Mouse (Mus musculus): ENCODE data around the gene Stk39. TPM values are rescaled to one million over a fixed set of nuclear protein-coding genes. Genes with fewer than 3 reads are reported as not detected.

The Stk39 gene
- polyA plus RNA-seq, 1 experiment: 16.7 TPM

DNA sequence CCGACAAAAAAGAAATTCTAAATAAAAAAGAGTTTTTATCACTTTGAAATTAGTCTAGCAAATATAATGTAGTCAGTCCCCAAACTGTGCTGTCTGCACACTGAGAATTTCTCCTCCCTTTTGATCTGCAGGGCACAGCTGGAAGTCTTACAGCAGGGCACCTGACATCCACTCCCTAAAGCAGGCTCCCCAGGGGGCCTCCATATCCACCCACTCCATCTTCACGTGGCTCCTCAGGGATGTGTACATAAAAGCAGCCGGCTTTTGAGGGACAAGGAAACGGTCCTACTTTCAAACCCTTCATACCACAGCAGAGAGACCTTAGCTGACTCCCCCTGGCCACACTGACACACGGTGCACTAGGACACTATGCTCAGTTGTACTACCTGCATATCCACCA lies 180.2 kb downstream of the Stk39 start:
- Histone ChIP-seq H3K4me3 (ENCODE audit: insufficient read depth, low read depth, low read length) (no peak overlapping the region), H3K4me1 (ENCODE audit: control insufficient read depth, insufficient read depth, insufficient read length, low read length) (no peaks in the 10 kb centered on the region), H3K27ac (replicated peaks; ENCODE audit: low read depth, low read length) (no peak overlapping the region)

DNA sequence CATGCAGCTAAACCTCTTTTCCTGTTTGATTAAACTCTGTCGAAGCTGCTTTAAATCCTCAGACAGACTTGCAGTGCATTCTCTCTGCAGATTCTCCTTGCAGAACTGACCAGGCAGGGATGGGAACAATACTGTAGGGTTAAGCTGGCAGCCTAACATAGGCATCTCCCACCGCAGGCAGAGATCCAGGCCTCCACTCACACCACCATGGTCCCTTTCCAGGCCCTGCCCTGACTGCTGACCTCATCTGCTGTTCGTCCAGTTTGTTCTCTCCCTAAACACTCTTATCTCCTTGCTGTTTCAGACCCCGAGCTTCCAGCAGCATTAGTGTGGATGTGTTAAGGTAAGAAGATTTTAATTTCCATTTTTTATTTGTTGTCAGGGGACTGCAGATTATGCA lies 182.1 kb downstream of the Stk39 start:
- Histone ChIP-seq H3K27ac (replicated peaks; ENCODE audit: low read depth, low read length) (no peak overlapping the region), H3K4me1 (ENCODE audit: control insufficient read depth, insufficient read depth, insufficient read length, low read length) (no peaks in the 10 kb centered on the region), H3K4me3 (ENCODE audit: insufficient read depth, low read depth, low read length) (no peak overlapping the region)

DNA sequence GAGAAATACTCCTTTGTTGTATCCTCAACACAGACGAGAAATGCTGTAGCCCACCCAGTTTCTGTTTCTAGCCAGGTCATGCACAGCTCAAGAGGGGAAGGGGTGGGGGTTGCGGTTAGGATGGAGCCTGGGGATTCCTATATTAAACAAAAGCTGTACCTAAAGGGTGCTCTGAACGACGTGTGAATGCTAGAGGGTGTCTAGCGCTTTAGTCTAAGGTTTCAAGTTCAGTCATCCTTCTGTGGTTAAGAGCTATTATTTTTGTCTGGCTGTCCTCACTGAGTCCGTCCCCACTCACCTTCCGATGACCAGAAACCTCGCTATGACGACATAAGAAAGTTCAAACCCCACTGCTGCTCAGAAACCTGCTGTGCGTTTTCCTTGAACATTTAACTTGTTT lies 182.9 kb downstream of the Stk39 start:
- H3K4me3 ChIP-seq (ENCODE audit: insufficient read depth, low read depth, low read length): no peak overlapping the region
- no peaks in the 10 kb centered on the region for H3K4me1 ChIP-seq (ENCODE audit: control insufficient read depth, insufficient read depth, insufficient read length, low read length)
- H3K27ac ChIP-seq (replicated peaks; ENCODE audit: low read depth, low read length): no peak overlapping the region

DNA sequence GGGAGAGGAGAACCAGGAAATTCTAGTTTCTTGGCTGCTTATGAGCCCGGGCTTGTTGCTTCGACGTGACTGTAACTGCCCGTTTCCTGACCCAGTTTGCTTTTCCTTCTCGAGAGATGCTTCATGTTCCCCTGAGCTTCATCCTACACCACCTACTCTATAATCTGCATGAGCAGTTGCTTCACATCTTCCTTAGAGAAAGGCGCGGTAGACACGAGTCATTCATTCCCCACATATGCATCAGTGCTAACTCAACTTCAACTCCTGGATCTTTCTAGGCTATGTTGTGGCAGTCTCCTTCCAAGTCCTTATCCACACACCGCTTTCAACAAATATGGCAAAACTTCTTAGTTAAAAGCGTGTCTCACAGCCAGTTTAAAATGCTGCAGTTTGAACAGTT lies 184.0 kb downstream of the Stk39 start:
- Histone ChIP-seq H3K4me1 (ENCODE audit: control insufficient read depth, insufficient read depth, insufficient read length, low read length) (no peaks in the 10 kb centered on the region), H3K27ac (replicated peaks; ENCODE audit: low read depth, low read length) (no peak overlapping the region), H3K4me3 (ENCODE audit: insufficient read depth, low read depth, low read length) (no peak overlapping the region)

DNA sequence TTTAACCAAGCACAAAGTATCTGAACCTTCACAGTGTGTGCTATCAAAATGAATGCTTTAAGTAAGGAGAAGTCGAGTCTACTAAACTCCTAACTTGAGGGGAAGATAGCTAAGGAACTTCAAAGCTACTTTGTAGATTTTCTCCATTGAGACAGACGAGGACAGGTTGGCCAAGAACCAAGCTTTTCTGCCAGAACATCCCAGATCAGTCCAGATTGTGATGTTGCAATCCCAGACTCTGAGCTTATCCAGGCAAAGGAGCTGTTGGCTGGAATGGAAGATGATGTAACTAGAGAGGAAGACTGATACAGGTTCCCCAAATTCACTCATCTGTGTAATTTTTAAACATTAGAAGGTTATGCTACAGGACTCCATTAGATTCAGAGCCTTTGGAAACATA lies 187.7 kb downstream of the Stk39 start:
- no peak overlapping the region for H3K27ac ChIP-seq (replicated peaks; ENCODE audit: low read depth, low read length)
- no peaks in the 10 kb centered on the region for H3K4me1 ChIP-seq (ENCODE audit: control insufficient read depth, insufficient read depth, insufficient read length, low read length)
- H3K4me3 ChIP-seq (ENCODE audit: insufficient read depth, low read depth, low read length): no peak overlapping the region

DNA sequence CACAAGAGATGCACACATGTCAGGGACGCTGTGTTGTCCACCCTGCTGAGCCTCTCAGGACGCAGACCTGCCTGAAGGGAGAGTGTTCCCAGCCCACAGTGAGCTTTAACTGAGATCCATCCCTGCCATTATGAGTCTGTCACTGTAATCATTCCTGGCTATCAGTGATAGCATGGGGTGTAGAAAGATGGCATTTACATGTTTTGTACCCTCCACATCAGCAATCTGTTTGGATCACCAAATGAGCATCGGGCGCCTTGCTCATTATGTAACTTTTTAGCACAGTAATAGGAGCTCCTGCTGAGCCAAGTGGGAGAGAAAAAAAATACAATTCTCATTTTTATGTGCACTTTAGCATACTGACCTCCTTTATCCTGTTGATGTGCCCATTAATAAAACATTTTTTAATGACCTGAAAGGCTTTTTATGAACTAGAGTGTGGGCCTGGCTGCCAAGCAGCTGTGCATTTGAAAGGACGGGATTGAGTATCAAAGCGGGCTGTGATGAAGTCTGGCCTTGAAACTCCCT lies 189.0 kb downstream of the Stk39 start:
- no peak overlapping the region for H3K4me3 ChIP-seq (ENCODE audit: insufficient read depth, low read depth, low read length)
- no peak overlapping the region for H3K27ac ChIP-seq (replicated peaks; ENCODE audit: low read depth, low read length)
- no peaks in the 10 kb centered on the region for H3K4me1 ChIP-seq (ENCODE audit: control insufficient read depth, insufficient read depth, insufficient read length, low read length)

DNA sequence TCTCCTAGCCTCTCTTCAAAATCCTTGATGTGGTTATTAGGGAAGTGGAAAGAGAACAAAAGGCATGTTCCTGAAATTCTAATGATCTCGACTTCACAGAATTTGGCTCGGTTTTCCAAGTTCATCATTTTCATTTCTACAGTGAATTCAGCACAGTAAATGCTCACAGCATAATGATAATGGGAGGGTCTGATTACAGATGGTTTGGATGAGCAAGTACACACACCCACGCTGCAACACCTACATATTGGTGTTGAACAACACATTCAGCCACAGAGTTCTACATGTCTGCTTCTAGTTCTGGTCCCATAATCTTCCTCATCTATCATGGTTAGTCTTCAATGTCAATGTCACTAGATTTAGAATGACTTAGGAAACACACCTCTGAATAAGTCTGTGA lies 190.5 kb downstream of the Stk39 start:
- Histone ChIP-seq H3K4me3 (ENCODE audit: insufficient read depth, low read depth, low read length) (no peak overlapping the region), H3K4me1 (ENCODE audit: control insufficient read depth, insufficient read depth, insufficient read length, low read length) (no peaks in the 10 kb centered on the region), H3K27ac (replicated peaks; ENCODE audit: low read depth, low read length) (no peak overlapping the region)

DNA sequence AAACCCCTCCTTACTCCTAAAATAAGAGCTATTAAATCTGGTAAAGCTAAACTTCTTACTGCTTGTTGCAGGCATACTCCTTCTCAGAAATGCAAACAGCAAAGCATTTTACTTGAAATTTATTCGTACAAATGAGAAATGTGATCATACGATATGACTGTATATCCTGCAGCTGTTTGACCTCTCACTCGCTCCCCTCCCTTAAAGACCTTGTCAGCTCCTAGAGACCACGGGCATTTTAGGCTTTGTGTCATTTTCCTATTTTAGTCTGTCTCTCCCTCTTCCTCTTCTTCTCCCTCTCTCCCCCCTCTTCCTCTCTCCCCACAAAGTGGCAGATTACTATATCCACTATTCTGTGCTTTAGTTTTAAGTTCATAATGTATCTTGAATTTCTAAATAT lies 200.8 kb downstream of the Stk39 start:
- Histone ChIP-seq H3K27ac (replicated peaks; ENCODE audit: low read depth, low read length) (no peak overlapping the region), H3K4me1 (ENCODE audit: control insufficient read depth, insufficient read depth, insufficient read length, low read length) (no peaks in the 10 kb centered on the region), H3K4me3 (ENCODE audit: insufficient read depth, low read depth, low read length) (no peak overlapping the region)

DNA sequence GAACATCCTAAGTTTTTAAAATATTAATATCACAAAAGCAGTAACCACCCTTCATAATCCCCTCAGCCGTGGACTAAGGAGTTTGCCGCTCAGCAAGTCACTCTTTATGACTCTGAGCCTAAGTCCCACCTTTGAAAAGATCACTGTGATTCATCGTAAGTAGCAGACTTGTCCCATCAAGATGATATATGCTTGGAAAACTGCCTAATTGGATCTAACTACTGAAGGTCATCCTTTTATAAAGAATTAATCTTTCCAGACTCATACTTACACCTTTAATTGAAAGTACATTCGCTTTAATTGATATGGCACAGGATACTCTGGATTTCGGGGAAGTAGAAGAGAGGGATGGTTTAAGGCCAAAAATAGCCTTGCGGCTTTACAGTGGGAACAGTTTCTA lies 201.2 kb downstream of the Stk39 start:
- H3K4me3 ChIP-seq (ENCODE audit: insufficient read depth, low read depth, low read length): no peak overlapping the region
- H3K27ac ChIP-seq (replicated peaks; ENCODE audit: low read depth, low read length): no peak overlapping the region
- H3K4me1 ChIP-seq (ENCODE audit: control insufficient read depth, insufficient read depth, insufficient read length, low read length): no peaks in the 10 kb centered on the region

DNA sequence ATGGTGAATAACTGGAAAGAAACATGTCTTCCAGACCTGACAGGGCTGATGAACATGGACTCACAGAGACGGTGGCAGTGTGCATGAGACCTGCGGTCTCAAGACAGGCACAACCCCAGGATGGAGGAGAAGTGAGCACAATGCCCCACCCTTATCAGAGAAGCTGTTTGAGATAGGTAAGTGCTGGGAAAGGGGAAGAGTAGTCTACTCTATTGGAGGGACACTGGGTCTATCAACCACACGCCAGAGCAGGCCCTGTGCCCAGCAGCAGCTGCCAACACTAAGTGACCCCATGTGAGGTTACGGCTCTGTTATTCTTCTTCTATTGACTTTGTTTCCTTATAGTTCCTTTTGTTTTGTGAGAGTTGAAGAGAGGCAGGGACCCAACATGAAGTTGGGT lies 202.4 kb downstream of the Stk39 start:
- Histone ChIP-seq H3K4me3 (ENCODE audit: insufficient read depth, low read depth, low read length) (no peak overlapping the region), H3K4me1 (ENCODE audit: control insufficient read depth, insufficient read depth, insufficient read length, low read length) (no peaks in the 10 kb centered on the region), H3K27ac (replicated peaks; ENCODE audit: low read depth, low read length) (no peak overlapping the region)

DNA sequence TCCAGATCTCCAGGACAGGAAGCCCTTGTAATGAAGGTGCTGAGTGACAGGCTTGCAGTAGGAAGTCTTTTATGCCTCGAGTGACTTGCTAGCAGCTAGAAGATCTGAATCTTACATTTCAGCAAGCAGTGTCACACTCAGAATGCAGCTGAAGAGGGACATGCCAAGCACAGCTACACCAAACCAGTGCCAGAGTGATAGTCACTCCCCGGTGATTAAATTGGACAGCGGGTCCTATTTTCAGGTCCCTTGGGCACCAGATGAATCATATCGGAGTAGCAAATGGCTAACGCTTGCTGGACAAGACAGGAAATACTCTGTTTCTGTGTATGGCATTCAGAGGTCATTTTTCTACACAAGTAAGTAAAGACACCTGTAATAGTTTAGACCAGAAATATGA lies 207.2 kb downstream of the Stk39 start:
- Histone ChIP-seq H3K4me1 (ENCODE audit: control insufficient read depth, insufficient read depth, insufficient read length, low read length) (no peaks in the 10 kb centered on the region), H3K4me3 (ENCODE audit: insufficient read depth, low read depth, low read length) (no peak overlapping the region), H3K27ac (replicated peaks; ENCODE audit: low read depth, low read length) (no peak overlapping the region)

DNA sequence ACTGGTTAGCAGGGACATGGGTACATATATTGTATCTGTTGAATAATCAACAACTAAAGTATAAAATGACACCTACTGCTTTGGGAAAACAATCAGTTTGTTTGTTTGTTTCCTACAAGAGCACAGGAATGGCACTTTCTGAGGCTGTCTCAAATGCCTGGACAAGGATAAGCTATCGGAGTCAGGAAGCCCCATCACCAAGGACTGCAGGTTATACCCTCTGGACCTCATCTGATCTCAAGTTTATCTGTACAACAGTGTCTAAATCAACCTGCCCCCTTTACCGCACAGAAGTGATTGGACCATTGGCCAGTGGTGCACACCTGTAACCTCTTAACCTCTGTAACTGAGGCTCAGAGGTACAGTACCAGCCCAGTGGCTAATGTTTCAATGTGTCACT lies 211.2 kb downstream of the Stk39 start:
- no peaks in the 10 kb centered on the region for H3K4me1 ChIP-seq (ENCODE audit: control insufficient read depth, insufficient read depth, insufficient read length, low read length)

DNA sequence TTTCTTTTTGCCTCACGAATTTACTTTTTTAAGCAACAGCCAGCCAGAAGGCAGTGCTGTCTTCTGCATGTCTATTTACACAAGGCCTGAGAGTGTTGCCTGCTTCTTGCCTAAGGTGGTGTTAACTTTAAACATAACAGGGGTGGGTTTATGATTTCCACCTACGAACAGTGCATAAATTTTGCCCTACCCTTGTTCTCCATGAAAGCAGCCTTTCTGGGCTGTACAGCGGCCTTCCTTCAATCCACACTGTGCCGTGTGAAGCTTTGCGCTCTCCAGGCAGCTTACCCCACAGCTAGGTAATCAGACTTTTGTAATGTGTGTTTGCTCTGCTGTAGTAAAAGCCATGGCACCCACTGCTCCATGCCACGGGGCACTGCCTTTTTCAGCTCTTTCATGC lies 214.5 kb downstream of the Stk39 start:
- no peaks in the 10 kb centered on the region for H3K4me1 ChIP-seq (ENCODE audit: control insufficient read depth, insufficient read depth, insufficient read length, low read length)
- no peak overlapping the region for H3K27ac ChIP-seq (replicated peaks; ENCODE audit: low read depth, low read length)
- H3K4me3 ChIP-seq (ENCODE audit: insufficient read depth, low read depth, low read length): no peak overlapping the region

More for the DNA sequence above, 211.2 kb downstream of the Stk39 start:
- Histone ChIP-seq H3K27ac (replicated peaks; ENCODE audit: low read depth, low read length) (no peak overlapping the region), H3K4me3 (ENCODE audit: insufficient read depth, low read depth, low read length) (no peak overlapping the region)

DNA sequence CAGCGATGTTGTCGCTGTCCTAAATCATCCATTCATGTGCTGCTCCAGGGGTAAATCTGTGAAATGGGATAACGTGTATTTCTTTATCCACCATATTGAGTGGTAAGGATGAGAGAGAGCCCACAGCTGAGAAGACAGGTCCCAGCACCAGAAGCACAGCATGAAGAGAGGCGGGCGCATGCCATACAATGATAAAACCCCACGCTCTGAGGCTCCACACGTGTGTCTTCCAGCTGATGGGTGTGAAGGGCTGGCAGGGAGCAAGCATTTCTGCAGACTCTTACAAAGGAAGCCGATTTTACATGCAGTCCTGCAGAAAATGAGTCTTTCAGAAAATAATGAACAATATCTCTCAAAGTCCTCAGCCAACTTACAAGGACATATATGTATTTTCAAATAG lies 215.6 kb downstream of the Stk39 start:
- H3K27ac ChIP-seq (replicated peaks; ENCODE audit: low read depth, low read length): no peak overlapping the region
- no peaks in the 10 kb centered on the region for H3K4me1 ChIP-seq (ENCODE audit: control insufficient read depth, insufficient read depth, insufficient read length, low read length)
- H3K4me3 ChIP-seq (ENCODE audit: insufficient read depth, low read depth, low read length): no peak overlapping the region

DNA sequence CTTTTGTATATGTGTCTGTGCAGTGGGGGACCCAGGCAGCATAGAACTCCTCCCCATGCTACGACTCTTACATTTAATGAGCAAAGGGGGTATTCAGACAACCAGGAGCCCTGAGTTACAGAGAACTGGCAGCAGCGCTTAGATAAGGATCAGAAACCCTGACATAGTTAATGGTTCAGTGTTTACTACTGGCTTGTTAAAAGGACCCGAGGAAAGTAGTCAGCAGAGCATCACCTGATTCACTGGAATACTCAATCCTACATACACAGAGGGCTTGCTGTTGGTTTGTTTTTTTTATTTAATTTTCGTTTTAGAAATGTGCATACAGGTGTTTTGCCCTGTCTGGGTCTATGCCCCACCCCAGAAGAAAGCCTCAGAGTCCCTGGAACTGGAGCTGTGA lies 217.3 kb downstream of the Stk39 start:
- Histone ChIP-seq H3K4me3 (ENCODE audit: insufficient read depth, low read depth, low read length) (no peak overlapping the region), H3K27ac (replicated peaks; ENCODE audit: low read depth, low read length) (no peak overlapping the region), H3K4me1 (ENCODE audit: control insufficient read depth, insufficient read depth, insufficient read length, low read length) (no peaks in the 10 kb centered on the region)

DNA sequence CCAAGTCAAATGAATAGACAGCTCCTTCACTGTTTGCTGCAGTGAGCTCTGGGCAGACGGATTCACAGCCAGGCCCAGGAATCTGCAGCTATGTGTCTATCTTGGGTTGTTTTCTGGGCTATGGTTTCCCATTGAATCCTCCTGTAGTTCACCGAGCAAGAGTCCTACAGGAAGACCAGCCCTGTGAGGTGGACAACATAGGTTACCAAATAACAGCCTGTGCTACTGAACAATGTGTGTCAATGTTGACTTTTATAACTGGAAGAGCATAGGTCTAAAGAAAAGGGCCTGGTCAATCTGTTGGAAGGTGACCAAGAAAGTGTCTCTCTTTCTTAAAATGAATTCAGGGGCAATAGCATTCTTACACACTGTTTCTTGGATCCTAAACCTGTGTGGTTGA lies 218.8 kb downstream of the Stk39 start:
- Histone ChIP-seq H3K4me3 (ENCODE audit: insufficient read depth, low read depth, low read length) (no peak overlapping the region), H3K27ac (replicated peaks; ENCODE audit: low read depth, low read length) (no peak overlapping the region)

More for the DNA sequence above, 218.8 kb downstream of the Stk39 start:
- H3K4me1 ChIP-seq (ENCODE audit: control insufficient read depth, insufficient read depth, insufficient read length, low read length): no peaks in the 10 kb centered on the region

All from brown adipose tissue, adult 24 weeks (tissue).